Mouse (Mus musculus) stomach, embryonic 14.5 days (tissue): ENCODE measurements around the gene Kctd18. TPM values are rescaled to one million over a fixed set of nuclear protein-coding genes. Genes with fewer than 3 reads are reported as not detected.

Experiments used
- ATAC-seq: fragments of 200-750 bp; cut with Nextera tagmentation; 2 replicates; pipeline ENCODE4 v1.8.0; 2017; ENCODE audit warnings: low read depth, moderate TSS enrichment; ENCODE audit not compliant: insufficient number of reproducible peaks, insufficient read depth, low FRiP score
- H3K27ac ChIP-seq: fragments of 300-500 bp; sonication (generic); 2 replicates; pipeline ENCODE4 v1.5.1; 2014; ENCODE audit warnings: mild to moderate bottlenecking, low read length, moderate library complexity, mixed read lengths
- H3K27me3 ChIP-seq: fragments of 300-500 bp; sonication (generic); 2 replicates; pipeline ENCODE4 v1.6.1; 2014; ENCODE audit warnings: low read length, control low read depth, mixed read lengths; ENCODE audit not compliant: control insufficient read depth, insufficient read depth
- H3K36me3 ChIP-seq: fragments of 300-500 bp; sonication (generic); 2 replicates; pipeline ENCODE4 v1.6.1; 2014; ENCODE audit warnings: mild to moderate bottlenecking, control low read depth, low read length, moderate library complexity, mixed read lengths; ENCODE audit not compliant: control insufficient read depth, insufficient read depth
- H3K4me1 ChIP-seq: fragments of 300-500 bp; sonication (generic); 2 replicates; pipeline ENCODE4 v1.6.1; 2014; ENCODE audit warnings: low read length, control low read depth, mixed read lengths; ENCODE audit not compliant: control insufficient read depth, insufficient read depth
- H3K4me2 ChIP-seq: fragments of 300-500 bp; sonication (generic); replicated peaks from 2 replicates; pipeline ENCODE4 v1.6.1; 2014; ENCODE audit warnings: low read depth, low read length, control low read depth
- H3K4me3 ChIP-seq: fragments of 300-500 bp; sonication (generic); 2 replicates; pipeline ENCODE4 v1.5.1; 2014; ENCODE audit warnings: low read depth, low read length, control low read depth
- H3K9ac ChIP-seq: fragments of 300-500 bp; sonication (generic); replicated peaks from 2 replicates; pipeline ENCODE4 v1.6.1; 2014; ENCODE audit warnings: low read depth, mild to moderate bottlenecking, control low read depth, low read length, moderate library complexity, mixed read lengths
- H3K9me3 ChIP-seq: fragments of 300-500 bp; sonication (generic); 2 replicates; pipeline ENCODE4 v1.6.1; 2016; ENCODE audit warnings: low read depth, low read length, control low read depth; ENCODE audit not compliant: control insufficient read depth
- WGBS: fragments of 180-500 bp; shearing (Covaris S2); extraction: QIAGEN DNeasy Blood & Tissue Kit; methylation state at CpG from one replicate; pipeline ENCODE4 v1.1.7; 2014; 5-methylcytosine and 5-hydroxymethylcytosine counted together
- polyA plus RNA-seq: library from polyadenylated mRNA; unstranded; fragments of >200 nt; fragmentation: Nextera tagmentation; extraction: Ambion mirVana; gene quantifications from 2 replicates; pipeline ENCODE4 v1.2.1, GENCODE M21; 2014

The Kctd18 gene
- polyA plus RNA-seq, result 14.0 and 17.2 TPM in 2 replicates

DNA sequence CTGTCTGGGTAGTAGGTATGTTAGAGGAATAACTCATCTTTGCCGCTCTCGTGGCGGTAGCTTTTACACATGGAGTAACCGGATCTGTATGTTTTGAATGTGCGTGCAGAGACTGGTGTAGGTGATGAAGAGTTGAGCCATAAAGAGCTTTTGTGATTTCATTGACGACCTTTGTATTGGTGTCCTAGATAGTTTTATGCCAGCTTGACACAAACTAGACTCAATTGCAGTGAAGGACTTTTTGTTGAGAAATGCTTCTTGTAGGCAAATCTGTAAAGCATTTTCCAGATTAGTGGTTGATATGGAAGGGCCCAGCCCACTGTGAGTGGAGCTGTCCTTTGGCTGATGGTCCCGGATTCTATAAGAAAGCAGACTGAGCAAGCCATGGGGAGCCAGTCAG is at the start of gene Kctd18:
TSS of gene Kctd18 (minus strand) at position 101 of the 400 bp plus-strand sequence.
- H3K27me3 ChIP-seq, result no peaks in the 10 kb centered on the region
- no peak within 1 kb of the TSS for H3K4me2 ChIP-seq
- H3K4me3 ChIP-seq, result no peak within 1 kb of the TSS
- 94% methylated on average over 7 of the region's 7 CpGs for WGBS
- peaks cover 42% of the 10 kb centered on the region for H3K36me3 ChIP-seq
- H3K9me3 ChIP-seq, result no peaks in the 10 kb centered on the region
- ATAC-seq, result no peak
- no peak within 1 kb of the TSS for H3K27ac ChIP-seq
- no peak within 1 kb of the TSS for H3K9ac ChIP-seq
- no peaks in the 10 kb centered on the region for H3K4me1 ChIP-seq

DNA sequence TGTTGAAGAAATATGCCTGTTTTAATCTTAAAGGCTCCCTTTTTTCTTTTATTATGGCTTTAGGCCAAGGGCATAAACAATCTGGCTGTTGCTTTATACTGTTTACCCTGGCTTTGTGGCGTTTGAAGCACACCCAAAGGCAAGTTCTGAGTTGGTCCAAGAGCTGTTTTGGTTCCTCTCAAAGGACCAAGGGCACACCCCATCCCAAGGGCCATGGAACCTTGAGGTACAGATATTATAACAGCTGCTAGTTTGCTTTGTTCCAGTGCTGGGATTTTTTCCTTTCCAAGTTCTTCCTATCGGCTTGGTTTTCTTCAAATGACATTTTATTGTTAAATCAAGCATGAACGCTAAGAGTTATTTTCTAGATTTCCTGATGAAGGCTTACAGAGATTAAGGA is 46.9 kb upstream of the Kctd18 start:
- no peak overlapping the region for H3K27ac ChIP-seq
- H3K4me1 ChIP-seq, result no peaks in the 10 kb centered on the region
- H3K9ac ChIP-seq, result no peak overlapping the region
- no peak overlapping the region for H3K4me3 ChIP-seq
- no peaks in the 10 kb centered on the region for H3K9me3 ChIP-seq
- no peaks in the 10 kb centered on the region for H3K27me3 ChIP-seq
- ATAC-seq, result no peak
- no peaks in the 10 kb centered on the region for H3K36me3 ChIP-seq
- no peak overlapping the region for H3K4me2 ChIP-seq
- WGBS, result 70% methylated on average over 3 of the region's 3 CpGs

DNA sequence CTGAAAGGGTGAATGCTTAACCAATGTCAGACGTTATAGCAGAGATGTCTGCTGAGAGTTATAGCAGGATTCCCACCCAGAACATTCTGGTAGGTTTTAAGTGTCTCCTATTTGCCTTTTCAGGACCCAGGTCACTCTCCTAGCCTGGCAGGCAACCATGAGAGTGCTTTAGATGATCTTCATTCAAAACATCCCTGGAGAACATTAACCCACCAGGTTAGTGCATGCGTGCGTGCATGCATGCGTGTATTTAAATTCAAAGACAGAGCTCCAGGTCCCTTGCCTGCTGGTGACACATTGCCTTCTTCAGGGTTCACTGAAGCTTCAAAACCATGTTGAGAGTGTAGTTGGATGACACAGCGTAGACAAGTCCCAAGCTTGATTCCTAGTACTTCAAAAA is 46.4 kb upstream of the Kctd18 start:
- Histone ChIP-seq H3K4me3 (no peak overlapping the region), H3K4me1 (no peaks in the 10 kb centered on the region), H3K9ac (no peak overlapping the region), H3K27me3 (no peaks in the 10 kb centered on the region), H3K9me3 (no peaks in the 10 kb centered on the region), H3K4me2 (no peak overlapping the region), H3K27ac (no peak overlapping the region), H3K36me3 (no peaks in the 10 kb centered on the region)
- WGBS, result 92% methylated on average over 5 of the region's 5 CpGs
- ATAC-seq, result no peak

DNA sequence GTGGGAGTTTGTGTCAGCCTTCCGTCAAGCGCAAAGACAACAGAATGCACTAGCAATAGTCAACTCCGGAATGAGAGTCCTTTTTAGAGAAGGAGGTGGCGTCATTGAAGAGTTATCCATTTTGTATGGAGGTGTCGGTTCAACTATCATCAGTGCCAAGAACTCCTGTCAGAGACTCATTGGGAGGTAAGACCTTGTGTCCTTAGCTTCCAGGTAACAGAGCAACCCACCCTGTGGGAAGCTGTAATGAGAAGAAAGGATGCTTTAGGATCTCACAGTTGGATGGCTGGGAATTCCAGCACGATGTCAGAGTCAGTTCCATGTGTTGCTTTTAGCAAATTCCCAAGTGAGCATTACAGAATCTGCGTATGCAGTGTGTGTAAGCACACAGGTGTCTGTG is 43.4 kb upstream of the Kctd18 start:
- H3K9ac ChIP-seq, result no peak overlapping the region
- no peaks in the 10 kb centered on the region for H3K27me3 ChIP-seq
- no peak overlapping the region for H3K4me3 ChIP-seq
- H3K4me1 ChIP-seq, result no peaks in the 10 kb centered on the region
- 89% methylated on average over 7 of the region's 7 CpGs for WGBS
- ATAC-seq, result no peak
- no peak overlapping the region for H3K27ac ChIP-seq
- no peak overlapping the region for H3K4me2 ChIP-seq
- H3K9me3 ChIP-seq, result no peaks in the 10 kb centered on the region
- H3K36me3 ChIP-seq, result no peaks in the 10 kb centered on the region

DNA sequence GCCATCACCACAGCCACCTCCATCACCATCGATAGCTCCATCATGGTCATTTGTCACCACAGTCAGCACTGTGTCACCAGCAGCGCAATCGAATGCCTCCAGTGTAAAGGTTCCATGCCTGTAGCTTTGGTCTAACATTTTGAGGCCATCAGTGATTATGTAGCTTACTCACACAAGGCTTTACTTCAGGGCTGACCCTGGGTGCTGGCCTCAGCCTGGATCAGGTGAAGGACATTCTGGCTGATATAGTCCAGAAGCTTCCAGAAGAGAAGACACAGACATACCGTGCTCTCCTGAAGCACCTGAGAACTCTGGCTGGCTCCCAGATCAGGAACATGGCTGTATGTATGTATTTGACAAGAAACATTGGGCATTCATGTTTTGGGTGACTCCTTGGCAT is 40.1 kb upstream of the Kctd18 start:
- Histone ChIP-seq H3K4me3 (no peak overlapping the region), H3K9me3 (no peaks in the 10 kb centered on the region), H3K4me1 (no peaks in the 10 kb centered on the region), H3K27me3 (no peaks in the 10 kb centered on the region), H3K4me2 (no peak overlapping the region), H3K9ac (no peak overlapping the region), H3K36me3 (no peaks in the 10 kb centered on the region), H3K27ac (no peak overlapping the region)
- 87% methylated on average over 4 of the region's 4 CpGs for WGBS
- no peak for ATAC-seq

DNA sequence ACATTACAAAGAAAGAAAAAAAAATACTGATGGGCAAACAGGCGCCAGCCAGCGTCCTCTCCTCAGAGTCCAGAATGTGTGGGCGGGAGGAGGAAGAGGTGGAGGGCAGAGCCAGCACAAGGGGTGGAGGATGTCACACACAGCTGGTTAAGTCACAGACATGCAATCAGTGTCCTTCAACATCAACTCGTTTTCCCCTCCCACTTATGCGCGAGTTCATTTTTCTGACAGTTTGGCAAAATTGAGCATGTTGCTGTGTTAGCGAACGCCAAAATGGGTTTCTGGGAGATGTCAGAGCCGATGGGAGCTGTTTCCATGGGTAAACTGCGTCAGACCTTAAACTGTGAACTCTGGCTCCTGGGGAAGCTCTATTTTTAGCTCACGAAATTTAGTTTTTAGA is 38.2 kb upstream of the Kctd18 start:
- Histone ChIP-seq H3K9me3 (no peaks in the 10 kb centered on the region), H3K27me3 (no peaks in the 10 kb centered on the region), H3K4me3 (no peak overlapping the region), H3K4me2 (no peak overlapping the region), H3K9ac (no peak overlapping the region), H3K4me1 (no peaks in the 10 kb centered on the region), H3K27ac (no peak overlapping the region), H3K36me3 (no peaks in the 10 kb centered on the region)
- 59% methylated on average over 11 of the region's 11 CpGs for WGBS
- no peak for ATAC-seq

DNA sequence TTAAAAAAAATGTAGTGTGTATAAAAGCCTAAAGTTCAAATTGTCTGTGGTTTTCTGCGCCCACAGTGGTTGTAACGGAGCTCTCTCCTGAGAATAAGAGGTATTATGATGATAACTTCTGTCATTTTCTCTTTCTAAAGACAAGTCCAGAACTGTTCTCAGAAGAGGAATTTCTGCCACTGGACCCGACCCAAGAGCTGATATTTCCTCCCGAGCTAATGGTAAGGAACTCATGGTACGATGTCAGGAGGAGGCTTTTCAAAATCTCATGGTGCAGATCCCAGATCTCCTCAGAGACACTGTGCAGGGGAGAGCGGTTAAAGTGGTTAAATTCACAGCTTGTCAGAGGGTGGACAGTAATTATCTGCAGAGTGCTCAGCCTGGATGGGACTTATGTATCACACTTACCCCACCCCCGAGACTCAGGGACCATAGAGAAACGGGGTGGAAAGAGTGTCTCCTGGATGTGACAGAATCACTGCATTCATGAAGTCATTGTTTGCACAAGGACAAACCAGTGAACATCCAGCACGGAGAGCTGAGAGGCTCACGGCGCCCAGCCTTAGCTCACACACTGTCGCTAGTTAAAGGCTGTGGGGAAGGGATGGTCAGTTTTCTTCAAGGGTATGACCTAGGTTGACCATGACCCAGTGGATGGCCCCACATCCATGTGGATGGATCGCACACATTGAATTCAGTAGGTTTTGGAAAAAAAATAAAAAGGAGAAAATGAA is 37.5 kb upstream of the Kctd18 start:
- WGBS, result 65% methylated on average over 13 of the region's 13 CpGs
- no peaks in the 10 kb centered on the region for H3K4me1 ChIP-seq
- no peaks in the 10 kb centered on the region for H3K27me3 ChIP-seq
- H3K4me2 ChIP-seq, result no peak overlapping the region
- H3K4me3 ChIP-seq, result no peak overlapping the region
- no peaks in the 10 kb centered on the region for H3K36me3 ChIP-seq
- peak; percentile 61; the same call in 1 of the 2 replicates for ATAC-seq
- H3K9ac ChIP-seq, result no peak overlapping the region
- H3K9me3 ChIP-seq, result no peaks in the 10 kb centered on the region
- no peak overlapping the region for H3K27ac ChIP-seq

DNA sequence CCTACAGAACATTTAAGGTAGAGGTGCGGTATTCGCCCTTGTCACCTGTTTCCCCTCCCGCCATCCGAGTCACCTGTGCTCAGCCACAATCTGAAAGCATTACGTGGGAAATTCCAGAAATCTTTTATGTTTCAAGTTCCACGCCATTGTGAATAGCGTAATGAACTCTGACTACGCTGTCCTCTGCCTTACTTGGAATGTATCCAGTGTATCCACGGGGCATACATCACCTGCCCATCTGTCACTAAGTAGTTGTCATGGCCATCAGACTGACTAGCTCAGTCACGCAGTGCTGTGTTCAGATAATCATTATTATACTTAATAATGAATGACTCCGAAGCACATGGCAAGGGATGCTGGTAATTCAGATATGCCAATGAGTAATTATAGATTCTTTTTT is 36.8 kb upstream of the Kctd18 start:
- Histone ChIP-seq H3K4me3 (no peak overlapping the region), H3K27ac (no peak overlapping the region), H3K4me2 (no peak overlapping the region), H3K4me1 (no peaks in the 10 kb centered on the region), H3K9ac (no peak overlapping the region), H3K9me3 (no peaks in the 10 kb centered on the region), H3K36me3 (no peaks in the 10 kb centered on the region), H3K27me3 (no peaks in the 10 kb centered on the region)
- 84% methylated on average over 11 of the region's 11 CpGs for WGBS
- ATAC-seq, result no peak

DNA sequence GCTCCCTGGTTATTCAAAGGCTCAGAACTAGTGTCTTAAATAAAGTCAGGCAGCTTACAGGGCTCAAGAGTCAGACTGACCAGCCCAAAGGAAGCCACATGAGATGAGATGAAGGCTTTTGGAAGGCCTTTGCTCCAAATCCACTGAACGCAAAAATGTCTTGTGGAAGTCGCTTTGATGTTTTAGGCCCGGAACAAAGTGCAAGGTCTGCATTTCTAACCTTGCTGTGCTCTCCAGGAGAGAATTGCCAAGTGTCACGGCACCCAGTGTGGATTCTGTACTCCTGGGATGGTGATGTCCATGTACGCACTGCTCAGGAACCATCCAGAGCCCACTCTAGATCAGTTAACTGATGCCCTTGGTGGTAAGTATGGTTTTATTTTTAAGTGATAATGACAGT is 30.4 kb upstream of the Kctd18 start:
- no peaks in the 10 kb centered on the region for H3K4me1 ChIP-seq
- no peak overlapping the region for H3K4me2 ChIP-seq
- H3K27ac ChIP-seq, result no peak overlapping the region
- no peak overlapping the region for H3K9ac ChIP-seq
- H3K27me3 ChIP-seq, result no peaks in the 10 kb centered on the region
- no peak for ATAC-seq
- H3K36me3 ChIP-seq, result no peaks in the 10 kb centered on the region
- no peaks in the 10 kb centered on the region for H3K9me3 ChIP-seq
- 90% methylated on average over 5 of the region's 5 CpGs for WGBS
- no peak overlapping the region for H3K4me3 ChIP-seq
